Mouse (Mus musculus) heart, embryonic 12.5 days (tissue): ENCODE data around the gene Nudc. TPM values are rescaled to one million over a fixed set of nuclear protein-coding genes. Genes with fewer than 3 reads are reported as not detected.
"Not testable (repeated sequence)": the region's sequence is repeated elsewhere in the genome, so short reads cannot be mapped to it uniquely, and the experiment has no call there.

ENCODE experiments used
- ATAC-seq: fragments of 200-750 bp; cut with Nextera tagmentation; 2 replicates; pipeline ENCODE4 v1.8.0; 2017; ENCODE audit warnings: moderate TSS enrichment, moderate library complexity; ENCODE audit not compliant: insufficient number of reproducible peaks, low FRiP score
- H3K27ac ChIP-seq: fragments of 300-500 bp; sonication (generic); 2 replicates; pipeline ENCODE4 v1.5.1; 2016; ENCODE audit warnings: mild to moderate bottlenecking, moderate library complexity; ENCODE audit not compliant: poor library complexity, severe bottlenecking
- H3K27me3 ChIP-seq: fragments of 300-500 bp; sonication (generic); replicated peaks from 2 replicates; pipeline ENCODE4 v1.6.1; 2016; ENCODE audit warnings: mild to moderate bottlenecking, moderate library complexity
- H3K36me3 ChIP-seq: fragments of 300-500 bp; sonication (generic); 2 replicates; pipeline ENCODE4 v1.6.1; 2016; ENCODE audit warnings: mild to moderate bottlenecking, moderate library complexity
- H3K4me1 ChIP-seq: fragments of 300-500 bp; sonication (generic); replicated peaks from 2 replicates; pipeline ENCODE4 v1.6.1; 2016; ENCODE audit warnings: mild to moderate bottlenecking
- H3K4me2 ChIP-seq: fragments of 300-500 bp; sonication (generic); 2 replicates; pipeline ENCODE4 v1.6.1; 2016; ENCODE audit warnings: mild to moderate bottlenecking, moderate library complexity
- H3K4me3 ChIP-seq: fragments of 300-500 bp; sonication (generic); 2 replicates; pipeline ENCODE4 v1.5.1; 2016; ENCODE audit warnings: mild to moderate bottlenecking
- H3K9ac ChIP-seq: fragments of 300-500 bp; sonication (generic); 2 replicates; pipeline ENCODE4 v1.6.1; 2016; ENCODE audit warnings: mild to moderate bottlenecking, moderate library complexity
- H3K9me3 ChIP-seq: fragments of 300-500 bp; sonication (generic); replicated peaks from 2 replicates; pipeline ENCODE4 v1.6.1; 2016; ENCODE audit warnings: mild to moderate bottlenecking, moderate library complexity
- WGBS: fragments of 180-500 bp; shearing (Covaris S2); methylation state at CpG from one replicate; pipeline ENCODE4 v1.1.7; 2016; 5-methylcytosine and 5-hydroxymethylcytosine counted together
- polyA plus RNA-seq: library from polyadenylated mRNA; unstranded; fragments of >200 nt; fragmentation: Nextera tagmentation; extraction: Ambion mirVana; gene quantifications from 2 replicates; pipeline ENCODE4 v1.2.1, GENCODE M21; 2016

Nudc gene
- polyA plus RNA-seq, 1 experiment from 2014 or later, result 261 TPM

DNA sequence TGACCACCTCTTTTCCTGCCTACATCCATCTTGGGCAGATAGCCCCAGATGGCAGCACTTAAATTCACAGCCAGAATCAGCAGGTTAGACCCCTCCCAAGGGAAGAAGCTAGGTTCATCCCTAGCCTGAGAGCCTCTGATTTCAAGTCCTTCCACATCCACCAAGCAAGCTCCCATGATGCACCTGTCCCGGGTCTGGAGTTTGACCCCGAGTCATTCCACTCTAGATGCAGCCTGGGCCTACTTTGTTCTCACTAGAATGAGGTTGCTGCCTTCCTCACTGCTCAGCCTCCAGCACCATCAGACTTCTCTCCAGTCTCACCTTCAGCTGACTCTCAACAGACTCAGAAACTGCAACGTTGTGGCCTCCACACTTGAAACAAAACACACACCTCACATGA lies 9.7 kb downstream of the Nudc start:
- Histone ChIP-seq H3K36me3 (peaks cover 99% of the 10 kb centered on the region), H3K4me1 (no peaks in the 10 kb centered on the region), H3K9ac (no peak overlapping the region), H3K4me2 (no peak overlapping the region), H3K27ac (no peak overlapping the region), H3K27me3 (no peaks in the 10 kb centered on the region), H3K4me3 (no peak overlapping the region), H3K9me3 (no peaks in the 10 kb centered on the region)
- 80% methylated on average over 3 of the region's 3 CpGs for WGBS
- no peak for ATAC-seq

DNA sequence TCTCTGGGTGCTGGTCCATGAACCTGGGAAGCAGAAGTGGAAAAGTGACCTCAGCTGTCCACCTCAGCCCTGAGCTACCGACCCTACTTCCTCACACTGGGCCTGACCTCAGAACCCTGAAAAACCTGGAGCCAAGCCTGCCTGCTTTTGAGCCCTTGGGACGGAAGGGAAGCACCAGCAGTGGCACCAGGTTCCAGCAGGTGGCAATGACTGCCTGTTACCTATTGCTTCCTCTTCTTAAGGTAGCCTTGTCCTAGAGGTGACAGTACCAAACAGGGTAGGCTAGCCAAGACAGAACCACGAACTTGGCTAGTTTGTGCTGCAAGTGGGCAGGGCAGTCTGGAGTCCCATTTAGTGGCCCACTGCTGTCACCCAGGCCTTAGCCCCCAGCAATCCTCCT lies 13.0 kb downstream of the Nudc start:
- H3K4me1 ChIP-seq, result 0 out of 2 replicates have a peak, but pooled peaks cover 4% of the 10 kb centered on the region
- no peak overlapping the region for H3K9ac ChIP-seq
- H3K27me3 ChIP-seq, result no peaks in the 10 kb centered on the region
- peaks cover 98% of the 10 kb centered on the region for H3K36me3 ChIP-seq
- no peak overlapping the region for H3K4me2 ChIP-seq
- H3K4me3 ChIP-seq, result no peak overlapping the region
- no peak overlapping the region for H3K27ac ChIP-seq
- WGBS, result 83% methylated on average over 3 of the region's 3 CpGs
- no peaks in the 10 kb centered on the region for H3K9me3 ChIP-seq
- ATAC-seq, result no peak

DNA sequence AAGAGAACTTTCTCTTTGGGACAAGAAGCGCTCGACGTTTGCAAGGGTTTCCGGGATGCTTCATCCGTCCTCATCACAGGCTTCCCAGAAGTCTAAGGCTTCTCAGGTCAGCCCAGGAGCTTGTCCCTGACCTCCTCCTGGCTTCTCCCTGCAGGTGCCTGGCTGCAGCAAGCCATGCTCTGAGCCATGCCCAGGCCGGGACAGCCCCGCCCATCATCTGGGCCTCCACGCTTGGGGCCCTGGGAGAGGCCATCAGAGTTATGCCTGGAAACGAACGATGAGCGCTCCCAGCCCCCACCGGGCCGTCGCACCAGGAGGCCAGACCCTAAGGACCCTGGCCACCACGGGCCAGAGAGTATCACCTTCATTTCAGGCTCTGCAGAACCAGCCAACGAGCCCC lies 18.0 kb downstream of the Nudc start:
- no peak overlapping the region for H3K4me2 ChIP-seq
- H3K4me1 ChIP-seq, result 0 out of 2 replicates have a peak, but pooled peaks cover 5% of the 10 kb centered on the region
- H3K4me3 ChIP-seq, result no peak overlapping the region
- no peaks in the 10 kb centered on the region for H3K27me3 ChIP-seq
- WGBS, result 64% methylated on average over 16 of the region's 16 CpGs
- no peaks in the 10 kb centered on the region; the same call in 1 of the 2 replicates for H3K9me3 ChIP-seq
- 0 out of 2 replicates have a peak overlapping the region, but pooled peaks have one; percentile 5 for H3K9ac ChIP-seq
- peaks cover 49% of the 10 kb centered on the region for H3K36me3 ChIP-seq
- ATAC-seq, result no peak
- no peak overlapping the region for H3K27ac ChIP-seq

- no peak overlapping the region for H3K9ac ChIP-seq
- H3K4me2 ChIP-seq, result no peak overlapping the region
- H3K27me3 ChIP-seq, result peaks cover 50% of the 10 kb centered on the region
- 47% methylated on average over 2 of the region's 2 CpGs for WGBS
- no peaks in the 10 kb centered on the region for H3K36me3 ChIP-seq
- ATAC-seq, result no peak
- no peaks in the 10 kb centered on the region; the same call in 1 of the 2 replicates for H3K9me3 ChIP-seq
- H3K27ac ChIP-seq, result no peak overlapping the region
- H3K4me3 ChIP-seq, result no peak overlapping the region
- H3K4me1 ChIP-seq, result peaks cover 9% of the 10 kb centered on the region
These were observed 24.3 kb downstream of the Nudc start for GRCm38 (mm10) chr4:133521502-133521901.

GRCm38 (mm10) chr4:133519369-133519665 lies 26.5 kb downstream of the Nudc start:
- Histone ChIP-seq H3K4me1 (peaks cover 9% of the 10 kb centered on the region), H3K4me3 (peak overlapping the region; percentile 68), H3K36me3 (no peaks in the 10 kb centered on the region), H3K9ac (peak overlapping the region; percentile 67), H3K27ac (no peak overlapping the region), H3K27me3 (peaks cover 50% of the 10 kb centered on the region), H3K4me2 (peak overlapping the region; percentile 89), H3K9me3 (no peaks in the 10 kb centered on the region)
- ATAC-seq, result peak; percentile 45; the same call in 1 of the 2 replicates
- WGBS, result 6% methylated on average over 25 of the region's 25 CpGs

DNA sequence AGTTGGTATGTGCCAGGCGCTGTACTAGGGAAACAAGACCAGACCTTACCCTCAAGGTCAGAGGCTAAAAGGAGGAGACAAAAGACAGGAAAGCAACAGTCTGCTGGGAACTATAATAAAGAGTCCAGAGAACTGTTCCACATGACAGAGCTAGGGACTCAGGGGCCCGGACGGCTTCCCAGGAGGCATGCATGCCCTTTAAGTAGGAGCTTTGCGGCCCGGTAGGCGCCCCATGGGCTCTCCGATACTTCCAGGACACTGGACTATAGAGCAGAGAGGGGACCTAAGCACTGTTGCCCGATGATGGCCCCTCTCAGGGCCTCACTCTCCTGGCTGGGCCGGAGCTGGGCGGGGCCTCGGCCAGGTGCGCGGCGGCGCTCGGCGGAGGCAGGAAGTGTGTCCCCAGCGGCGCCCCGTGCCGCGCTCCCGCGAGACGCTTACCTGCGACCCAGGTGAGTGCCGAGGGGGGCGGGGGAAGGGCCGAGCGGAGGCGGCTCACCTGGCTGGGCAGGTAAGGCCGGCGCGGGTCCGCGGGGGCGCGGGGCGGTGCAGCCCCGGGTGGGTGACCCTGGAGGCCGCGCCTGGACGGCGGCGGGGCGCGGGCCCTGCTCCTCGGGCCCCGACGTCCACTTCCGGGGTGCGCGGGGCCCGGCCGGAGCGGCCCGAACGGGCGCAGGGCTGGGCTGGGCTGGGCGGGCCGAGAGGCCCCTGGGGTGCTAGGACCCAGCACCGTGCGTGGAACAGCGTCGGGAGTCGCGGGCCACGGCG lies 27.0 kb downstream of the Nudc start, which contains the start of gene Kdf1:
Kdf1 (plus strand) TSS at position 363 of the 768 bp plus-strand sequence.
- WGBS, result 4% methylated on average over 69 of the region's 69 CpGs
- peak; percentile 53; the same call in 1 of the 2 replicates for ATAC-seq
- H3K4me1 ChIP-seq, result peaks cover 9% of the 10 kb centered on the region
- H3K9ac ChIP-seq, result peak within 1 kb of the TSS; percentile 67
- peak within 1 kb of the TSS; percentile 89 for H3K4me2 ChIP-seq
- peak within 1 kb of the TSS; percentile 68 for H3K4me3 ChIP-seq
- H3K9me3 ChIP-seq, result no peaks in the 10 kb centered on the region
- H3K27ac ChIP-seq, result no peak within 1 kb of the TSS
- H3K27me3 ChIP-seq, result peaks cover 50% of the 10 kb centered on the region
- no peaks in the 10 kb centered on the region for H3K36me3 ChIP-seq

GRCm38 (mm10) chr4:133512972-133513371 lies 32.8 kb downstream of the Nudc start:
- no peak overlapping the region for H3K4me3 ChIP-seq
- no peak overlapping the region for H3K27ac ChIP-seq
- no peaks in the 10 kb centered on the region for H3K36me3 ChIP-seq
- H3K27me3 ChIP-seq, result peaks cover 17% of the 10 kb centered on the region
- H3K4me1 ChIP-seq, result no peaks in the 10 kb centered on the region
- WGBS, result 14% methylated on average over 8 of the region's 8 CpGs
- H3K4me2 ChIP-seq, result no peak overlapping the region
- peak; percentile 25; the same call in 1 of the 2 replicates for ATAC-seq
- no peaks in the 10 kb centered on the region for H3K9me3 ChIP-seq
- H3K9ac ChIP-seq, result no peak overlapping the region

GRCm38 (mm10) chr4:133512511-133512910 lies 33.3 kb downstream of the Nudc start:
- H3K4me3 ChIP-seq, H3K4me2 ChIP-seq, H3K9ac ChIP-seq, ATAC-seq, H3K4me1 ChIP-seq, H3K27ac ChIP-seq, H3K36me3 ChIP-seq, H3K9me3 ChIP-seq: not testable (repeated sequence)
- 52% methylated on average over 5 of the region's 5 CpGs for WGBS
- peaks cover 18% of the 10 kb centered on the region for H3K27me3 ChIP-seq

- 72% methylated on average over 5 of the region's 5 CpGs for WGBS
- H3K4me1 ChIP-seq, result no peaks in the 10 kb centered on the region
- peaks cover 27% of the 10 kb centered on the region for H3K27me3 ChIP-seq
- H3K27ac ChIP-seq, result no peak overlapping the region
- H3K9me3 ChIP-seq, result no peaks in the 10 kb centered on the region
- H3K36me3 ChIP-seq, result no peaks in the 10 kb centered on the region
- H3K4me2 ChIP-seq, result no peak overlapping the region
- H3K9ac ChIP-seq, result no peak overlapping the region
- no peak overlapping the region for H3K4me3 ChIP-seq
- no peak for ATAC-seq
These were observed 34.7 kb downstream of the Nudc start for GRCm38 (mm10) chr4:133511050-133511449.

- WGBS, result 76% methylated on average over 7 of the region's 7 CpGs
- no peak for ATAC-seq
- Histone ChIP-seq H3K36me3 (no peaks in the 10 kb centered on the region), H3K27ac (no peak overlapping the region), H3K27me3 (peaks cover 45% of the 10 kb centered on the region), H3K4me3 (no peak overlapping the region), H3K9ac (no peak overlapping the region), H3K4me2 (no peak overlapping the region), H3K4me1 (no peaks in the 10 kb centered on the region), H3K9me3 (no peaks in the 10 kb centered on the region)
These were observed 36.8 kb downstream of the Nudc start for GRCm38 (mm10) chr4:133508990-133509389.

- no peak for ATAC-seq
- H3K27me3 ChIP-seq, result peaks cover 67% of the 10 kb centered on the region
These were observed 39.2 kb downstream of the Nudc start for GRCm38 (mm10) chr4:133506573-133506972.

More at GRCm38 (mm10) chr4:133506573-133506972, 39.2 kb downstream of the Nudc start:
- no peak overlapping the region for H3K9ac ChIP-seq
- H3K27ac ChIP-seq, result no peak overlapping the region
- no peaks in the 10 kb centered on the region for H3K9me3 ChIP-seq
- no peaks in the 10 kb centered on the region for H3K36me3 ChIP-seq
- no peak overlapping the region for H3K4me2 ChIP-seq
- no peaks in the 10 kb centered on the region for H3K4me1 ChIP-seq
- no peak overlapping the region for H3K4me3 ChIP-seq
- 44% methylated on average over 5 of the region's 5 CpGs for WGBS
